ENCODE assay signal across 8 mouse cellular contexts in the genomic region with DNA sequence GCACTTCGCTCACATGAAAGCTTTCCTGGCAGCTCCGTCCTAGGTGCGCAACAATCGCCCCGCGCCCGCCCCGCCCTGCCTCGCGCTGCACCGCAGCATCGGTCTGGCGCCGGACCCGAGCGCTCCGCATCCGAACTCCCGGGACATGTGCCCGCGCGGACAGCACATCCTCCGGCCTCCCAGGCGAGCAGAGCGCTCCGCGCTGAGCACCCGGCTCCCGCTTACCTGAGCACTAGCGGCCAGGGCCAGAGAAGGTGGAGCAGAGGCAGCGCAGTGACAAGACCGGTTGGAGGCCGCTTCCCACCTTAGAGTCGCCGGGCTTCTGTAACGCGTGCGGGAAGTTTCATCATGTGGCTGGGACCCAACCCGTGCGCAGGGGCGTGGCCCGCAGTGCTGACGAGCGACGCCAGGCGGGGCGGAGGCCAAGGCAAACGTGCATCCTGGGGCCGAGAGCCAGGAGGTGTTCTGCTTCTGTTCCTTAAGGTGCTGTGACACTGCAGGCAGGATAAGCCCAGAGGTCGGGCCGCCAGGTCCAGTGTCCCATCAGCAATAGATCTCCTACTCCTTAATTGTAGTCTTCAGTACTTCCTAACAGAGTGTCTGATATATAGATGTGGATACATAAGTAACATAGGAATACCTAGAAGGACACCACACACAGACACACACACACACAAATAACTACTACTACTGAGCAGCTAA. TPM values are rescaled to one million over a fixed set of nuclear protein-coding genes. Genes with fewer than 3 reads are reported as not detected.
DNase-seq lines count a peak whose midpoint lies in the region; ATAC-seq and TF ChIP-seq lines count a peak whose summit lies in the region.

Gene Asns (minus strand): TSS at position 371 of the 702 bp plus-strand sequence.

- H3K27ac ChIP-seq in MEL (ENCODE audit: control insufficient read depth, low read depth, low read length), result peak within 1 kb of the TSS; percentile 89
- H3K27ac ChIP-seq in forebrain, postnatal 0 days (ENCODE audit: low read depth, low read length), result peak within 1 kb of the TSS; percentile 15; the same call in 1 of the 2 replicates
- H3K27ac ChIP-seq in layer of hippocampus, adult 2 months, result peak within 1 kb of the TSS; percentile 83
- peak within 1 kb of the TSS; percentile 82 for H3K27ac ChIP-seq in neural tube, embryonic 15.5 days (replicated peaks)

- H3K36me3 ChIP-seq in MEL (ENCODE audit: control insufficient read depth in 1 of 2, insufficient read depth in 2 of 2, low read length in 2 of 2), result peaks cover 13 to 55% of the 10 kb centered on the region in 2 experiments
- no peaks in the 10 kb centered on the region for H3K36me3 ChIP-seq in forebrain, postnatal 0 days (ENCODE audit: insufficient read depth)
- H3K36me3 ChIP-seq in neural tube, embryonic 15.5 days, result no peaks in the 10 kb centered on the region

- no peaks in the 10 kb centered on the region for H3K27me3 ChIP-seq in MEL (ENCODE audit: control insufficient read depth in 1 of 2, insufficient read depth in 2 of 2, low read length in 2 of 2)
- no peaks in the 10 kb centered on the region for H3K27me3 ChIP-seq in forebrain, postnatal 0 days (ENCODE audit: insufficient read depth, low read length)
- H3K27me3 ChIP-seq in neural tube, embryonic 15.5 days (replicated peaks), result no peaks in the 10 kb centered on the region

- TF ChIP-seq EP300 in MEL (IDR thresholded peaks at IDR 0.05; ENCODE audit: low read depth in 1 of 2, low read length in 2 of 2), result peak in 1 of 2 experiments; percentile 43; a peak in 2 of 4 replicates

- peak within 1 kb of the TSS; percentile 96 to 97 for H3K4me3 ChIP-seq in MEL (ENCODE audit: control insufficient read depth in 1 of 2, insufficient read depth in 1 of 2, low read depth in 2 of 2, low read length in 2 of 2)
- H3K4me3 ChIP-seq in forebrain, postnatal 0 days (ENCODE audit: low read depth, low read length), result peak within 1 kb of the TSS; percentile 71
- peak within 1 kb of the TSS; percentile 93 for H3K4me3 ChIP-seq in layer of hippocampus, adult 2 months
- peak within 1 kb of the TSS; percentile 54 for H3K4me3 ChIP-seq in lung, adult 2 months (replicated peaks; ENCODE audit: extremely low read depth, low read depth, low read length)
- peak within 1 kb of the TSS; percentile 87 for H3K4me3 ChIP-seq in neural tube, embryonic 15.5 days (replicated peaks)

- peak in 2 of 3 experiments; percentile 14 to 36; a peak in 4 of 6 replicates for TF ChIP-seq CTCF in MEL (IDR thresholded peaks at IDR 0.05 in 2 of 3, conservative IDR thresholded peaks at IDR 0.05 in 1 of 3; ENCODE audit: control insufficient read depth in 1 of 3, insufficient read depth in 1 of 3, low read depth in 2 of 3, low read length in 3 of 3, poor library complexity in 1 of 3, severe bottlenecking in 1 of 3)
- TF ChIP-seq CTCF in forebrain, postnatal 0 days (IDR thresholded peaks at IDR 0.05; ENCODE audit: low read depth), result peak; percentile 64
- TF ChIP-seq CTCF in layer of hippocampus, adult 2 months (conservative IDR thresholded peaks at IDR 0.05), result peak; percentile 63
- TF ChIP-seq CTCF in lung, adult 2 months (IDR thresholded peaks at IDR 0.05; ENCODE audit: insufficient read depth, low read length), result no peak

- TF ChIP-seq POLR2A in MEL (IDR thresholded peaks at IDR 0.05; ENCODE audit: control insufficient read depth in 1 of 2, insufficient read depth in 1 of 2, low read depth in 1 of 2, low read length in 2 of 2, poor library complexity in 1 of 2), result peak; percentile 87 to 92
- no peak for TF ChIP-seq POLR2A in lung, adult 2 months (IDR thresholded peaks at IDR 0.05; ENCODE audit: borderline replicate concordance, extremely low read depth, low read depth, low read length)

- H3K4me2 ChIP-seq in forebrain, postnatal 0 days (ENCODE audit: low read depth), result peak within 1 kb of the TSS; percentile 87
- H3K4me2 ChIP-seq in neural tube, embryonic 15.5 days, result peak within 1 kb of the TSS; percentile 90

- under 1% methylated on average over 51 of the region's 51 CpGs for WGBS in forebrain, postnatal 0 days
- under 1% methylated on average over 51 of the region's 51 CpGs for WGBS in lung, adult 2 months
- under 1% methylated on average over 51 of the region's 51 CpGs for WGBS in neural tube, embryonic 15.5 days

- H3K9me3 ChIP-seq in MEL (replicated peaks; ENCODE audit: insufficient read depth, low read length), result no peaks in the 10 kb centered on the region
- no peaks in the 10 kb centered on the region for H3K9me3 ChIP-seq in forebrain, postnatal 0 days (ENCODE audit: low read length)
- H3K9me3 ChIP-seq in neural tube, embryonic 15.5 days (replicated peaks), result no peaks in the 10 kb centered on the region

- peaks cover 48% of the 10 kb centered on the region for H3K79me2 ChIP-seq in MEL (ENCODE audit: control insufficient read depth, insufficient read depth, low read length, poor library complexity)

- H3K9ac ChIP-seq in MEL (ENCODE audit: control insufficient read depth, low read depth, low read length, poor library complexity, severe bottlenecking), result peak within 1 kb of the TSS; percentile 94
- peak within 1 kb of the TSS; percentile 70 for H3K9ac ChIP-seq in forebrain, postnatal 0 days
- H3K9ac ChIP-seq in neural tube, embryonic 15.5 days (replicated peaks), result peak within 1 kb of the TSS; percentile 85

- ATAC-seq in forebrain, postnatal 0 days, result peak; percentile 97
- peak; percentile 97 for ATAC-seq in neural tube, embryonic 15.5 days (ENCODE audit: low FRiP score)

- no peak for TF ChIP-seq RAD21 in MEL (IDR thresholded peaks at IDR 0.05; ENCODE audit: low read depth, low read length)

- H3K4me1 ChIP-seq in MEL (ENCODE audit: control insufficient read depth in 1 of 2, insufficient read depth in 2 of 2, low read length in 2 of 2), result peaks cover 17 to 48% of the 10 kb centered on the region in 2 experiments
- H3K4me1 ChIP-seq in forebrain, postnatal 0 days (ENCODE audit: insufficient read depth), result no peaks in the 10 kb centered on the region
- H3K4me1 ChIP-seq in lung, adult 2 months (ENCODE audit: control insufficient read depth, insufficient read depth, low read length), result no peaks in the 10 kb centered on the region
- H3K4me1 ChIP-seq in neural tube, embryonic 15.5 days, result peaks cover 4% of the 10 kb centered on the region

- peak; percentile 97 for DNase-seq in MEL (ENCODE audit: low read depth, low spot score)
- DNase-seq in cerebellum, adult 18-20 months, result peak; percentile 92
- peak; percentile 87 for DNase-seq in forebrain, postnatal 0 days
- DNase-seq in heart, postnatal 4 days, result peak; percentile 69
- peak; percentile 82 to 83 for DNase-seq in layer of hippocampus, adult 2 months (ENCODE audit: low spot score in 2 of 2)
- DNase-seq in lung, adult 2 months, result peak; percentile 76
- DNase-seq in testis, postnatal 10 days (ENCODE audit: low spot score), result peak; percentile 85

TF ChIP-seq in MEL, 35 proteins besides CTCF, POLR2A, EP300 and RAD21 (continues in another document):
- TF ChIP-seq ZKSCAN1 (IDR thresholded peaks at IDR 0.05; ENCODE audit: low read depth, low read length) (no peak), NRF1 (IDR thresholded peaks at IDR 0.05; ENCODE audit: insufficient read depth, low read depth, low read length, poor library complexity, severe bottlenecking) (peak; percentile 65), CHD1 (IDR thresholded peaks at IDR 0.05; ENCODE audit: low read depth, low read length) (no peak), ZNF384 (IDR thresholded peaks at IDR 0.05; ENCODE audit: low read depth, low read length) (no peak), MYB (IDR thresholded peaks at IDR 0.05; ENCODE audit: low read depth, low read length) (no peak), SMC3 (IDR thresholded peaks at IDR 0.05; ENCODE audit: low read depth, low read length) (0 out of 2 replicates have a peak, but pooled peaks have one; percentile 5), ZMIZ1 (IDR thresholded peaks at IDR 0.05; ENCODE audit: low read depth, low read length) (peak; percentile 83; the same call in 1 of the 2 replicates), TAL1 (IDR thresholded peaks at IDR 0.05; ENCODE audit: low read length) (no peak), CHD2 (IDR thresholded peaks at IDR 0.05; ENCODE audit: low read length) (no peak), MAX (IDR thresholded peaks at IDR 0.05; ENCODE audit: low read length) (peak; percentile 91), KAT2A (conservative IDR thresholded peaks at IDR 0.05; ENCODE audit: low read depth, low read length) (peak; percentile 55; the same call in 1 of the 2 replicates), USF1 (IDR thresholded peaks at IDR 0.05; ENCODE audit: low read depth, low read length) (peak; percentile 59), SIN3A (IDR thresholded peaks at IDR 0.05; ENCODE audit: low read length) (peak; percentile 95), E2F4 (IDR thresholded peaks at IDR 0.05; ENCODE audit: borderline replicate concordance, low read depth, low read length) (no peak), POLR2AphosphoS5 (IDR thresholded peaks at IDR 0.05; ENCODE audit: borderline replicate concordance, low read depth, low read length) (0 out of 2 replicates have a peak, but pooled peaks have one; percentile 7), MYC (IDR thresholded peaks at IDR 0.05; ENCODE audit: low read depth, low read length) (peak; percentile 91; the same call in 1 of the 2 replicates), TCF12 (IDR thresholded peaks at IDR 0.05; ENCODE audit: low read depth, low read length) (peak; percentile 76), POLR2AphosphoS2 (IDR thresholded peaks at IDR 0.05; ENCODE audit: low read length) (peak; percentile 84), MEF2A (IDR thresholded peaks at IDR 0.05; ENCODE audit: extremely low read depth, insufficient replicate concordance, low read depth, low read length, poor library complexity, severe bottlenecking) (no peak), UBTF (IDR thresholded peaks at IDR 0.05; ENCODE audit: borderline replicate concordance, insufficient read depth, low read depth, low read length) (peak; percentile 71; the same call in 1 of the 2 replicates), ELF1 (IDR thresholded peaks at IDR 0.05; ENCODE audit: low read depth, low read length) (no peak), HCFC1 (IDR thresholded peaks at IDR 0.05; ENCODE audit: low read depth, low read length) (peak; percentile 78), MAFK (IDR thresholded peaks at IDR 0.05; ENCODE audit: borderline replicate concordance, low read depth, low read length) (no peak)

RNA-seq across cellular contexts. Expression of gene Asns, which starts in this region (rescaled TPM):
- total RNA-seq in MEL (2012; rRNA removed), result 342 and 456 TPM in 2 replicates
- polyA plus RNA-seq in MEL (2012; ENCODE audit: insufficient read depth in 1 of 2, insufficient read length in 2 of 2, low read depth in 1 of 2, low replicate concordance in 2 of 2, missing spikeins in 1 of 2), result 100 to 1,000 TPM in 1 of 2 experiments, not detected in 1; 792 TPM
- total RNA-seq in forebrain, postnatal 0 days (2014; rRNA removed), result 95.8 and 124 TPM in 2 replicates
- polyA plus RNA-seq in forebrain, postnatal 0 days (2015; fragmentation: Nextera tagmentation; extraction: Ambion mirVana), result 132 and 133 TPM in 2 replicates
- 1 to 10 TPM; 8.5 to 9.1 TPM for total RNA-seq in heart, postnatal 4 days (2021)
- 10 to 100 TPM; 98.4 to 99.9 TPM for total RNA-seq in layer of hippocampus, adult 2 months (2021)
- 9.4 and 13.7 TPM in 2 replicates for polyA plus RNA-seq in lung, adult 2 months (2012; rRNA removed)
- polyA plus RNA-seq in neural tube, embryonic 15.5 days (2015; fragmentation: Nextera tagmentation; extraction: Ambion mirVana), result 108 and 114 TPM in 2 replicates

Comparison
In these comparisons a context has a peak if more than half of its experiments do, and no peak if none do; other contexts are left out.
1. Peak in every context shown above with its lines: DNase-seq, ATAC-seq, H3K4me3 ChIP-seq and H3K27ac ChIP-seq.
2. H3K27ac ChIP-seq: peak in every context shown above with its lines; median percentile 89 in MEL; 83 in layer of hippocampus, adult 2 months; 82 in neural tube, embryonic 15.5 days; 15 in forebrain, postnatal 0 days.